In genomic region chr15:30174321-30174720, GRCm38 (mm10) we compare ENCODE assay signal across 8 mouse cellular contexts. TPM values are rescaled to one million over a fixed set of nuclear protein-coding genes. Genes with fewer than 3 reads are reported as not detected.
DNase-seq lines count a peak whose midpoint lies in the region; ATAC-seq and TF ChIP-seq lines count a peak whose summit lies in the region.

No protein-coding gene starts in this region.

- H3K4me2 ChIP-seq in kidney, embryonic 15.5 days: peak overlapping the region; percentile 99
- H3K4me2 ChIP-seq in kidney, embryonic 16.5 days (replicated peaks; ENCODE audit: low read depth, low read length): no peak overlapping the region
- peak overlapping the region; percentile 69 for H3K4me2 ChIP-seq in midbrain, embryonic 11.5 days

- DNase-seq in cerebellum, postnatal 10 days: peak; percentile 29 to 39
- no peak for DNase-seq in forebrain, embryonic 10.5 days (ENCODE audit: extremely low spot score, low spot score)
- peak; percentile 93 for DNase-seq in midbrain, embryonic 11.5 days (ENCODE audit: low spot score, missing footprints)
- no peak for DNase-seq in adrenal gland, adult 2 months
- no peak for DNase-seq in kidney, adult 2 months
- no peak for DNase-seq in heart, postnatal 14 days

- H3K36me3 ChIP-seq in kidney, embryonic 15.5 days: no peaks in the 10 kb centered on the region
- no peaks in the 10 kb centered on the region for H3K36me3 ChIP-seq in kidney, embryonic 16.5 days (ENCODE audit: insufficient read depth, low read length)
- no peaks in the 10 kb centered on the region for H3K36me3 ChIP-seq in forebrain, embryonic 10.5 days (replicated peaks)
- no peaks in the 10 kb centered on the region for H3K36me3 ChIP-seq in midbrain, embryonic 11.5 days (ENCODE audit: control insufficient read depth, insufficient read depth, low read length)
- H3K36me3 ChIP-seq in kidney, adult 2 months (ENCODE audit: control insufficient read depth, insufficient read depth, low read length): no peaks in the 10 kb centered on the region

- 52% methylated on average over 7 of the region's 7 CpGs for WGBS in kidney, embryonic 15.5 days
- WGBS in kidney, embryonic 16.5 days: 53% methylated on average over 7 of the region's 7 CpGs
- 55% methylated on average over 7 of the region's 7 CpGs for WGBS in forebrain, embryonic 10.5 days
- 43% methylated on average over 7 of the region's 7 CpGs for WGBS in midbrain, embryonic 11.5 days
- WGBS in kidney, adult 2 months: 53% methylated on average over 7 of the region's 7 CpGs

- ATAC-seq in kidney, embryonic 15.5 days (replicated peaks; ENCODE audit: low FRiP score): no peak
- no peak for ATAC-seq in kidney, embryonic 16.5 days (ENCODE audit: low FRiP score, low TSS enrichment)
- no peak for ATAC-seq in midbrain, embryonic 11.5 days (ENCODE audit: low FRiP score)

- H3K27me3 ChIP-seq in kidney, embryonic 15.5 days: peaks cover 55% of the 10 kb centered on the region
- H3K27me3 ChIP-seq in kidney, embryonic 16.5 days (ENCODE audit: insufficient read depth, low read length): peaks cover 52% of the 10 kb centered on the region
- H3K27me3 ChIP-seq in forebrain, embryonic 10.5 days (ENCODE audit: poor library complexity, severe bottlenecking): peaks cover 45% of the 10 kb centered on the region
- peaks cover 6% of the 10 kb centered on the region; the same call in 1 of the 2 replicates for H3K27me3 ChIP-seq in midbrain, embryonic 11.5 days (ENCODE audit: control insufficient read depth, insufficient read depth, low read length)
- 0 out of 2 replicates have a peak, but pooled peaks cover 6% of the 10 kb centered on the region for H3K27me3 ChIP-seq in kidney, adult 2 months (replicated peaks; ENCODE audit: control insufficient read depth, insufficient read depth, low read length)

- no peak overlapping the region for H3K9ac ChIP-seq in kidney, embryonic 15.5 days
- H3K9ac ChIP-seq in kidney, embryonic 16.5 days (replicated peaks; ENCODE audit: low read length): no peak overlapping the region
- H3K9ac ChIP-seq in midbrain, embryonic 11.5 days (ENCODE audit: low read length): no peak overlapping the region

- H3K4me1 ChIP-seq in kidney, embryonic 15.5 days: peaks cover 18% of the 10 kb centered on the region
- peaks cover 12% of the 10 kb centered on the region for H3K4me1 ChIP-seq in kidney, embryonic 16.5 days (ENCODE audit: insufficient read depth, low read length)
- H3K4me1 ChIP-seq in forebrain, embryonic 10.5 days: peaks cover 24% of the 10 kb centered on the region
- H3K4me1 ChIP-seq in midbrain, embryonic 11.5 days (ENCODE audit: control insufficient read depth, insufficient read depth, low read length): peaks cover 5% of the 10 kb centered on the region; the same call in 1 of the 2 replicates
- H3K4me1 ChIP-seq in kidney, adult 2 months (ENCODE audit: control insufficient read depth, insufficient read depth, low read length): no peaks in the 10 kb centered on the region

- TF ChIP-seq CTCF in kidney, adult 2 months (conservative IDR thresholded peaks at IDR 0.05; ENCODE audit: insufficient read depth, insufficient read length, low read depth, low read length): no peak

- H3K27ac ChIP-seq in kidney, embryonic 15.5 days: no peak overlapping the region
- H3K27ac ChIP-seq in kidney, embryonic 16.5 days (ENCODE audit: low read length): no peak overlapping the region
- H3K27ac ChIP-seq in forebrain, embryonic 10.5 days: no peak overlapping the region
- H3K27ac ChIP-seq in midbrain, embryonic 11.5 days (ENCODE audit: low read depth, low read length): no peak overlapping the region
- no peak overlapping the region for H3K27ac ChIP-seq in kidney, adult 2 months (ENCODE audit: insufficient read depth, low read depth, low read length)

- no peaks in the 10 kb centered on the region for H3K9me3 ChIP-seq in kidney, embryonic 15.5 days (replicated peaks)
- no peaks in the 10 kb centered on the region for H3K9me3 ChIP-seq in kidney, embryonic 16.5 days (ENCODE audit: low read length)
- no peaks in the 10 kb centered on the region for H3K9me3 ChIP-seq in forebrain, embryonic 10.5 days
- H3K9me3 ChIP-seq in midbrain, embryonic 11.5 days (ENCODE audit: control insufficient read depth, low read length): no peaks in the 10 kb centered on the region

- peak overlapping the region; percentile 69; the same call in 1 of the 2 replicates for H3K4me3 ChIP-seq in kidney, embryonic 15.5 days (replicated peaks)
- no peak overlapping the region for H3K4me3 ChIP-seq in kidney, embryonic 16.5 days (ENCODE audit: low read length)
- peak overlapping the region; percentile 81 for H3K4me3 ChIP-seq in forebrain, embryonic 10.5 days
- H3K4me3 ChIP-seq in midbrain, embryonic 11.5 days (ENCODE audit: low read depth, low read length): peak overlapping the region; percentile 55
- no peak overlapping the region for H3K4me3 ChIP-seq in kidney, adult 2 months (ENCODE audit: insufficient read depth, low read depth, low read length)

- intact Hi-C loops in heart, postnatal 14 days (cut with DNase I): no loop called here

- TF ChIP-seq POLR2A in kidney, adult 2 months (IDR thresholded peaks at IDR 0.05; ENCODE audit: low read depth, low read length): no peak

RNA-seq across cellular contexts. Expression of gene Ctnnd2, which starts 1.9 kb away (rescaled TPM):
- polyA plus RNA-seq in kidney, embryonic 15.5 days (2015; fragmentation: Nextera tagmentation; extraction: Ambion mirVana): 2.7 and 5.4 TPM in 2 replicates
- 3.6 and 3.9 TPM in 2 replicates for polyA plus RNA-seq in kidney, embryonic 16.5 days (2015; fragmentation: Nextera tagmentation; extraction: Ambion mirVana)
- 23.4 and 25.3 TPM in 2 replicates for polyA plus RNA-seq in forebrain, embryonic 10.5 days (2016; fragmentation: Nextera tagmentation; extraction: Ambion mirVana)
- polyA plus RNA-seq in midbrain, embryonic 11.5 days (2014; fragmentation: Nextera tagmentation; extraction: Ambion mirVana): 19.7 and 19.9 TPM in 2 replicates
- total RNA-seq in adrenal gland, adult 2 months (2021): 1 to 10 TPM; 2.3 to 5.1 TPM
- 3.3 and 4.5 TPM in 2 replicates for polyA plus RNA-seq in adrenal gland, adult 2 months (2012; rRNA removed)
- 0.28 and 0.35 TPM in 2 replicates for polyA plus RNA-seq in kidney, adult 2 months (2012; rRNA removed)
- under 1 TPM; 0.17 to 0.22 TPM for total RNA-seq in heart, postnatal 14 days (2021)

Comparison
In these comparisons a context has a peak if more than half of its experiments do, and no peak if none do; other contexts are left out.
1. H3K4me3 ChIP-seq: peak in kidney, embryonic 15.5 days (single experiment), forebrain, embryonic 10.5 days (single experiment) and midbrain, embryonic 11.5 days (single experiment); none in kidney, embryonic 16.5 days (single experiment) and kidney, adult 2 months (single experiment).
2. DNase-seq: peak in cerebellum, postnatal 10 days (2 of 2) and midbrain, embryonic 11.5 days (single experiment); none in forebrain, embryonic 10.5 days (single experiment), adrenal gland, adult 2 months (single experiment), kidney, adult 2 months (single experiment) and heart, postnatal 14 days (0 of 2).